Mouse (Mus musculus) heart, embryonic 10.5 days (tissue): Measurements from ENCODE around the gene Il17a. TPM values are rescaled to one million over a fixed set of nuclear protein-coding genes. Genes with fewer than 3 reads are reported as not detected.
"Not testable (repeated sequence)": the region's sequence is repeated elsewhere in the genome, so short reads cannot be mapped to it uniquely, and the experiment has no call there.

Experiments used
- DNase-seq: peaks from one replicate; pipeline ENCODE4 v3.0.0-alpha.2; 2017; ENCODE audit warnings: low spot score
- H3K27ac ChIP-seq: fragments of 300-500 bp; sonication (generic); 2 replicates; pipeline ENCODE4 v1.5.1; 2016; ENCODE audit warnings: mild to moderate bottlenecking
- H3K27me3 ChIP-seq: fragments of 300-500 bp; sonication (generic); 2 replicates; pipeline ENCODE4 v1.6.1; 2016; ENCODE audit warnings: mild to moderate bottlenecking; ENCODE audit not compliant: poor library complexity, insufficient read depth, severe bottlenecking
- H3K36me3 ChIP-seq: fragments of 300-500 bp; sonication (generic); 2 replicates; pipeline ENCODE4 v1.6.1; 2016; ENCODE audit warnings: mild to moderate bottlenecking, moderate library complexity
- H3K4me1 ChIP-seq: fragments of 300-500 bp; sonication (generic); 2 replicates; pipeline ENCODE4 v1.6.1; 2016; ENCODE audit warnings: mild to moderate bottlenecking
- H3K4me3 ChIP-seq: fragments of 300-500 bp; sonication (generic); 2 replicates; pipeline ENCODE4 v1.5.1; 2016; ENCODE audit warnings: mild to moderate bottlenecking, moderate library complexity
- H3K9me3 ChIP-seq: fragments of 300-500 bp; sonication (generic); 2 replicates; pipeline ENCODE4 v1.6.1; 2016; ENCODE audit warnings: mild to moderate bottlenecking, moderate library complexity
- WGBS: fragments of 180-500 bp; shearing (Covaris S2); methylation state at CpG from one replicate; pipeline ENCODE4 v1.1.7; 2016; 5-methylcytosine and 5-hydroxymethylcytosine counted together
- microRNA counts: library from miRNA; unstranded; fragments of <30 nt; microRNA quantifications from one replicate; lab custom pipeline; 2017
- microRNA-seq: library from miRNA; unstranded; fragments of <30 nt; microRNA quantifications from one replicate; pipeline ENCODE4, GENCODE M21; 2017
- polyA plus RNA-seq: library from polyadenylated mRNA; unstranded; fragments of >200 nt; fragmentation: Nextera tagmentation; extraction: Ambion mirVana; gene quantifications from 2 replicates; pipeline ENCODE4 v1.2.1, GENCODE M21; 2016

The Il17a gene
- polyA plus RNA-seq, 1 experiment from 2014 or later, result not detected

- Histone ChIP-seq H3K27ac (no peak overlapping the region), H3K4me3 (no peak overlapping the region), H3K27me3 (no peaks in the 10 kb centered on the region), H3K4me1 (no peaks in the 10 kb centered on the region), H3K9me3 (no peaks in the 10 kb centered on the region), H3K36me3 (no peaks in the 10 kb centered on the region)
- WGBS, result 77% methylated on average over 3 of the region's 3 CpGs
- no peak for DNase-seq
These were observed 26.9 kb downstream of the Il17a start for GRCm38 (mm10) chr1:20757586-20757985.

GRCm38 (mm10) chr1:20759799-20760198, 29.1 kb downstream of the Il17a start:
- Histone ChIP-seq H3K27me3 (no peaks in the 10 kb centered on the region), H3K27ac (no peak overlapping the region), H3K4me1 (no peaks in the 10 kb centered on the region), H3K4me3 (no peak overlapping the region), H3K9me3 (no peaks in the 10 kb centered on the region), H3K36me3 (no peaks in the 10 kb centered on the region)
- DNase-seq, result no peak
- WGBS, result 79% methylated on average over 10 of the region's 10 CpGs

GRCm38 (mm10) chr1:20760331-20760730, 29.6 kb downstream of the Il17a start:
- 71% methylated on average over 5 of the region's 5 CpGs for WGBS
- no peaks in the 10 kb centered on the region for H3K27me3 ChIP-seq
- no peak for DNase-seq
- no peaks in the 10 kb centered on the region for H3K4me1 ChIP-seq
- no peaks in the 10 kb centered on the region for H3K9me3 ChIP-seq
- no peak overlapping the region for H3K27ac ChIP-seq
- H3K36me3 ChIP-seq, result no peaks in the 10 kb centered on the region
- H3K4me3 ChIP-seq, result no peak overlapping the region

GRCm38 (mm10) chr1:20761411-20761810, 30.7 kb downstream of the Il17a start:
- Histone ChIP-seq H3K4me1 (no peaks in the 10 kb centered on the region), H3K4me3 (no peak overlapping the region), H3K27ac (no peak overlapping the region), H3K9me3 (no peaks in the 10 kb centered on the region), H3K36me3 (no peaks in the 10 kb centered on the region), H3K27me3 (no peaks in the 10 kb centered on the region)
- 84% methylated on average over 4 of the region's 4 CpGs for WGBS
- no peak for DNase-seq

DNA sequence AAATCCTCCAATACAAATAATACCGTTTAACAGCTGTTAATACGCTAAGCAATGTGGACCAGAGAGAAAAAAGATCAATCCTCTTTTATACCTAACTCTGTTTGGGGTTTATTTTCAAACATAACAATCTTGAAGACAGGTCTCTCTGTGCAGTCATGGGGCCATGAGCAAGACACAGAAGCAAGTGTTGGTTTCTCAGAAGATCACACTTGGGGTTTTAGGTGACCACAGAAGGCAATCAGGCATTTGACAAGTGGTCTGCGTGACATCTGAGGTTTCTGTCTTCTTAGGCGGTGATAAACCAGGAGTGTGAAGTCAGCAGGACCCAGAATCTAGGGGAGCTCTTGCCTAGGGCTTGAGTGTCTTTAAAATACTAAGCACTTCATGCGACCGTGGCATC, 35.8 kb downstream of the Il17a start:
- H3K4me1 ChIP-seq, result no peaks in the 10 kb centered on the region
- no peaks in the 10 kb centered on the region for H3K36me3 ChIP-seq
- 65% methylated on average over 6 of the region's 6 CpGs for WGBS
- no peak overlapping the region for H3K4me3 ChIP-seq
- H3K9me3 ChIP-seq, result no peaks in the 10 kb centered on the region
- no peaks in the 10 kb centered on the region for H3K27me3 ChIP-seq
- DNase-seq, result no peak
- no peak overlapping the region for H3K27ac ChIP-seq

GRCm38 (mm10) chr1:20774026-20774730, 43.5 kb downstream of the Il17a start:
- not testable (repeated sequence) for H3K27ac ChIP-seq, DNase-seq, H3K4me1 ChIP-seq, H3K27me3 ChIP-seq, H3K4me3 ChIP-seq, H3K36me3 ChIP-seq, H3K9me3 ChIP-seq
- 80% methylated on average over 4 of the region's 4 CpGs for WGBS

GRCm38 (mm10) chr1:20778366-20778765, 47.7 kb downstream of the Il17a start:
- Histone ChIP-seq H3K4me1 (no peaks in the 10 kb centered on the region), H3K27me3 (no peaks in the 10 kb centered on the region), H3K9me3 (no peaks in the 10 kb centered on the region), H3K27ac (no peak overlapping the region), H3K4me3 (no peak overlapping the region), H3K36me3 (no peaks in the 10 kb centered on the region)
- WGBS, result 71% methylated on average over 2 of the region's 2 CpGs
- DNase-seq, result no peak

MicroRNAs within 50 kb of the gene (microRNA counts, 519-probe panel; counts per million panel counts)
- microRNA mmu-miR-133b (lab: Ali Mortazavi, UCI), result not detected

Small RNAs within 50 kb of the gene (microRNA-seq; reads per million reads assigned to microRNA genes)
- 1.8 reads per million for gene Mir133b

Other genes starting within 250 kb of the Il17a start
- gene Pkhd1, start 112.8 kb upstream of the Il17a start, polyA plus RNA-seq, result 0.06 TPM in 1 of 2 replicates, not detected in the other
- 0.16 TPM in 1 of 2 replicates, not detected in the other for gene Il17f, start 59.7 kb downstream of the Il17a start, polyA plus RNA-seq
- gene Mcm3, start 89.4 kb downstream of the Il17a start, polyA plus RNA-seq, result 168 and 195 TPM in 2 replicates
- gene Paqr8, start 159.7 kb downstream of the Il17a start, polyA plus RNA-seq, result 2.7 and 3.2 TPM in 2 replicates
- 0.75 and 1.1 TPM in 2 replicates for gene Efhc1, start 220.7 kb downstream of the Il17a start, polyA plus RNA-seq